Mouse (Mus musculus): ENCODE results near the gene Srrm2. TPM values are rescaled to one million over a fixed set of nuclear protein-coding genes. Genes with fewer than 3 reads are reported as not detected.
A peak's percentile ranks its signal among the peaks of the same experiment; 100 is the strongest.

The Srrm2 gene
- polyA plus RNA-seq, 1 experiment from 2014 or later: 562 TPM

DNA sequence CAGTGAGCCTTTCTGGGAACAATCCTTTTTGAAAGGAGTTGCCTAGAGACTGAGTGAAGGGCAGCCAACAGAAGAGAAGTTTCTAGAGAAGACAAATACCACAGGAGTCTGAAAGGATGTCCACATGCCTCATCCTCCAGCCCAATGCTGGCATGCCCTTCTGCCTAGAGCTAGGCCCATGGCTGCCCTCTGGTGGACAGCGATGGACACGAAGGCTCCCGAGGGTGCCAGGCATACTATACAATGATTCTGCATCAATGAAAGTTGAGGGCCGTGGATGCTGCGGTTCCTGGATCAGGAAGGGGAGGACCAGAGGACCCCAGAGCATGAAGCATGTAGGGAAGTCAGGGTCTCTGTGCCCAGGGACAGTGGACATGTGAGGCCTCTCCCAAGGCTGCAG is 63.0 kb downstream of the Srrm2 start:
- Histone ChIP-seq H3K4me1 (peaks cover 8% of the 10 kb centered on the region), H3K36me3 (no peaks in the 10 kb centered on the region), H3K27ac (no peak overlapping the region), H3K27me3 (ENCODE audit: low read depth, poor library complexity, severe bottlenecking) (no peaks in the 10 kb centered on the region), H3K9me3 (replicated peaks) (no peaks in the 10 kb centered on the region), H3K4me3 (no peak overlapping the region)
- peak; percentile 54 for DNase-seq (ENCODE audit: low spot score)
- WGBS: 48% methylated on average over 5 of the region's 5 CpGs

DNA sequence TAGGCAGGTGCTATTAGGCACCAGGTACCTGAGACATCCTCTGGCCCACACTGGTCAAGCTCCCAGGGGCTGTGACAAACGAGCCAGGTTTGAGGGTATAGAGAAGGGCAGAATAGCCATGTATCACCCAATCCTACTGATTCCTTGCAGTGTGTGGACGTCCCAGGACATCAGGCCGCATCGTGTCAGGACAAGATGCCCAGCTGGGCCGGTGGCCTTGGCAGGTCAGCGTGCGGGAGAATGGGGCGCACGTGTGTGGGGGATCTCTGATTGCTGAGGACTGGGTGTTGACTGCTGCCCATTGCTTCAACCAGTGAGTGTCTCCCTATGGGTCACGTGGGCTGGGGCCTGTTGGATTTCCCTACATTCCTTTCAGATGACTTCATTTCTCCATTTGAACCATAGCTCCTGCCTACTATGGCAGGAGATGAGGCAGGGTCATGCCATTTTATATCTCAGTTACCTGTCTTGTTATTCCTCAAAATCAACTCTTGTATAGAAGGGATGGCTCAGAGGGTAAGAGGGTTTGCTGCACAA is 64.0 kb downstream of the Srrm2 start:
- Histone ChIP-seq H3K27ac (no peak overlapping the region), H3K4me1 (peaks cover 8% of the 10 kb centered on the region), H3K9me3 (replicated peaks) (no peaks in the 10 kb centered on the region), H3K36me3 (no peaks in the 10 kb centered on the region), H3K4me3 (no peak overlapping the region), H3K27me3 (ENCODE audit: low read depth, poor library complexity, severe bottlenecking) (no peaks in the 10 kb centered on the region)
- 90% methylated on average over 10 of the region's 10 CpGs for WGBS
- no peak for DNase-seq (ENCODE audit: low spot score)

DNA sequence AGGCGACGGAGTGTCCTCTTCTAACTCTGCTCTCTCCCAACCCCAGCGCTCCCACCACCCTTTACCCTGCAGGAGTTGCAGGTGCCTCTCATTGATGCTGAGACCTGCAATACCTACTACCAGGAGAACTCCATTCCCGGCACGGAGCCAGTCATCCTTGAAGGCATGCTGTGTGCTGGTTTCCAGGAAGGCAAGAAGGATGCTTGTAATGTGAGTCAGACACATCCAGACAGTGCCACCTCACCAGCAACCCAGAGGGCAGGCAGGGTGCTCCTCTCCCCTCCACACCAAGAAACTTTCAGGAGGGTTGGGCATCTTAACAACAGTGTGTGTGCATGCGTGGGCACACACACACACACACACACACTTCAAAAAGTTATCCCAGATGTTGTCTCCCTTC is 66.9 kb downstream of the Srrm2 start:
- H3K27ac ChIP-seq: peak overlapping the region; percentile 7; the same call in 1 of the 2 replicates
- no peaks in the 10 kb centered on the region for H3K9me3 ChIP-seq (replicated peaks)

DNA sequence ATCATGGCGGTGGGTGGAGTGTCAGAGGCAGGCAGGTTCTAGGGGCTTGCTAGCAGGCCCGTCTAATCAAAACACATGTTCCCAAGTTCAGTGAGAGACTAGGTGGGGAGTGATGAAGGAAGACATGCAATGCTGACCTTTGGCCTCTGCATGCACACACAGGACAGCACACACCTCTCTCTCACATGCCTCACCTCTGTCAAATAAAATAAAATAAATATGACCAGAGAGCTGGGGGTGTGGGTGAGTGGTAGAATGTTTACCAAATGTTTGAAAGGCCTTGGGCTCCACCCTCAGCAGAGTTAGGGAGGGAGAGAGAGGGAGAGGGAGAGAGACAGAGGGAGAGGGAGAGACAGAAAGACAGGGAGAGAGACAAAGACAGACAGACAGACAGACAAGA is 67.6 kb downstream of the Srrm2 start:
- Histone ChIP-seq H3K4me3 (no peak overlapping the region), H3K4me1 (peaks cover 8% of the 10 kb centered on the region), H3K9me3 (replicated peaks) (no peaks in the 10 kb centered on the region), H3K36me3 (no peaks in the 10 kb centered on the region), H3K27me3 (ENCODE audit: low read depth, poor library complexity, severe bottlenecking) (no peaks in the 10 kb centered on the region), H3K27ac (no peak overlapping the region)
- DNase-seq (ENCODE audit: low spot score): no peak
- WGBS: 70% methylated on average over 2 of the region's 2 CpGs

More for the DNA sequence above, 66.9 kb downstream of the Srrm2 start:
- Histone ChIP-seq H3K36me3 (no peaks in the 10 kb centered on the region), H3K4me1 (peaks cover 8% of the 10 kb centered on the region), H3K4me3 (no peak overlapping the region), H3K27me3 (ENCODE audit: low read depth, poor library complexity, severe bottlenecking) (no peaks in the 10 kb centered on the region)
- WGBS: 85% methylated on average over 6 of the region's 6 CpGs
- no peak for DNase-seq (ENCODE audit: low spot score)

DNA sequence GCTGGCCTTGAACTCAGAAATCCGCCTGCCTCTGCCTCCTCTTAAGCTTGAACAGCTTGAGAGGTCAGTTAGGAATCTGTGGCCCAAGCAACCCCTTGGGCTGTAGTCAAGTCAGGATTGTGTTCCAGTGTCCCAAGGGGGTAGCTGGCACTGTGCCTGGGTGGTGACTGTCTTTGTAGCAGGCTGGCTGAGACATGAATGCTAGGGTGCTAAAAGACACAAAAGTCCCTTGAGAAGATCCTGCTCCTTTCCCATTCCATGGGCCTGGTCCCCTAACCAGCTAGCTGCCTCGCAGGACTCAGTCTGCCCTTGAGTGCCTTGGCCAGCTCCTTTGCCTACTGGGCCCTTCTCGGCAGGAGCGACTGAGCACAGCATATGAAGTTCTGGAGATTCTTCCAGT is 72.6 kb downstream of the Srrm2 start:
- Histone ChIP-seq H3K9me3 (replicated peaks) (no peaks in the 10 kb centered on the region), H3K4me3 (no peak overlapping the region), H3K27me3 (ENCODE audit: low read depth, poor library complexity, severe bottlenecking) (no peaks in the 10 kb centered on the region), H3K27ac (no peak overlapping the region), H3K4me1 (no peaks in the 10 kb centered on the region), H3K36me3 (no peaks in the 10 kb centered on the region)
- WGBS: 87% methylated on average over 4 of the region's 4 CpGs
- DNase-seq (ENCODE audit: low spot score): no peak

DNA sequence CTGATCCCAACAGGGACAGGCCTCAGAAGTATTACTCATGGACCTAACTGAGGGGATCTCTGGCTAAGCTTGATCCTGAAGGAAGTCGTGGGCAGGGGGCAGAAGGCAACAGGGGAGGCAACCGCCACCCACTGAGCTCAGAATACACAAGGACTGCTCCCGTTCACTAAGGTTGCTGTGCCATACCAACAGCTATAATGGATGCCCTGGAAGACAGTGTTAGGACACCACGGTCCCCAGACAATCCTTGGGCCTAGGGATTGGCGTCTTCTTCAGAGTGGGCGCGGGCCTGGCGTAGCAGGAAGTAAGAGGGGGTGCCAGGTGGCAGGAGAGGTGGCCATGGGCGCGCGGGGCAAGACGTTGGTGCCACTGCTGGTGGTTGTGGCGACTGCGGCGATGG is 77.4 kb downstream of the Srrm2 start, which contains the start of gene Prss21:
Gene Prss21 (plus strand): TSS at position 301 of the 400 bp plus-strand sequence.
- Histone ChIP-seq H3K36me3 (no peaks in the 10 kb centered on the region), H3K4me3 (no peak within 1 kb of the TSS), H3K4me1 (peaks cover 8% of the 10 kb centered on the region; the same call in 1 of the 2 replicates), H3K27me3 (ENCODE audit: low read depth, poor library complexity, severe bottlenecking) (no peaks in the 10 kb centered on the region), H3K27ac (no peak within 1 kb of the TSS), H3K9me3 (replicated peaks) (no peaks in the 10 kb centered on the region)
- DNase-seq (ENCODE audit: low spot score): no peak
- WGBS: 85% methylated on average over 15 of the region's 15 CpGs

DNA sequence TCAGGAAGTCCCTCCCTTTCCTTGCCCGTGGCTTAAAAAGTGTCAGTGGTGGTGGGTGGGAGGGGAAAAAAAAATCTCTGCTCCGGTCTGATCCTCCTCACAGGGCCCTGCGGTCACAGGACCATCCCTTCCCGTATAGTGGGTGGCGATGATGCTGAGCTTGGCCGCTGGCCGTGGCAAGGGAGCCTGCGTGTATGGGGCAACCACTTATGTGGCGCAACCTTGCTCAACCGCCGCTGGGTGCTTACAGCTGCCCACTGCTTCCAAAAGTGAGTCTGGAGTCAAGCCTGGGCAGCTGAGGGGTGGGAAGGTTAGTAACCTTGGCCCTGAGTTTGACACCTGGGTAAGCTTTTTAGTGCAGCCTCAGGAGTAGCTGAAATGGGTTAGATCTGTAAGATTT is 78.2 kb downstream of the Srrm2 start:
- H3K4me1 ChIP-seq: peaks cover 8% of the 10 kb centered on the region; the same call in 1 of the 2 replicates
- 93% methylated on average over 11 of the region's 11 CpGs for WGBS

More for the DNA sequence above, 78.2 kb downstream of the Srrm2 start:
- no peak overlapping the region for H3K27ac ChIP-seq
- no peak for DNase-seq (ENCODE audit: low spot score)
- no peak overlapping the region for H3K4me3 ChIP-seq
- H3K9me3 ChIP-seq (replicated peaks): no peaks in the 10 kb centered on the region
- no peaks in the 10 kb centered on the region for H3K27me3 ChIP-seq (ENCODE audit: low read depth, poor library complexity, severe bottlenecking)
- H3K36me3 ChIP-seq: no peaks in the 10 kb centered on the region

Small RNAs within 50 kb of the gene (microRNA-seq; reads per million reads assigned to microRNA genes)
- 1.8 reads per million for gene Mir5125

Other genes with a start within 250 kb of the Srrm2 start
- 31.3 and 31.9 TPM in 2 replicates for gene Zfp213, start 226.3 kb upstream of the Srrm2 start, polyA plus RNA-seq (2016; fragmentation: Nextera tagmentation; extraction: Ambion mirVana)
- 22.0 and 25.4 TPM in 2 replicates for gene Zfp13, start 191.0 kb upstream of the Srrm2 start, polyA plus RNA-seq (2016; fragmentation: Nextera tagmentation; extraction: Ambion mirVana)
- 0.35 and 0.38 TPM in 2 replicates for gene Zscan10, start 189.7 kb upstream of the Srrm2 start, polyA plus RNA-seq (2016; fragmentation: Nextera tagmentation; extraction: Ambion mirVana)
- gene Mmp25, start 145.3 kb upstream of the Srrm2 start, polyA plus RNA-seq (2016; fragmentation: Nextera tagmentation; extraction: Ambion mirVana): 0.84 and 1.1 TPM in 2 replicates
- 1.4 and 2.0 TPM in 2 replicates for gene Bicdl2, start 130.0 kb upstream of the Srrm2 start, polyA plus RNA-seq (2016; fragmentation: Nextera tagmentation; extraction: Ambion mirVana)
- gene Hcfc1r1, start 116.9 kb upstream of the Srrm2 start, polyA plus RNA-seq (2016; fragmentation: Nextera tagmentation; extraction: Ambion mirVana): 29.0 and 30.5 TPM in 2 replicates
- gene Thoc6, start 116.7 kb upstream of the Srrm2 start, polyA plus RNA-seq (2016; fragmentation: Nextera tagmentation; extraction: Ambion mirVana): 70.4 and 71.1 TPM in 2 replicates
- 5.2 and 5.6 TPM in 2 replicates for gene Tnfrsf12a, start 113.1 kb upstream of the Srrm2 start, polyA plus RNA-seq (2016; fragmentation: Nextera tagmentation; extraction: Ambion mirVana)
- gene Cldn6, start 111.3 kb upstream of the Srrm2 start, polyA plus RNA-seq (2016; fragmentation: Nextera tagmentation; extraction: Ambion mirVana): 32.7 and 42.1 TPM in 2 replicates
- 1.9 and 4.6 TPM in 2 replicates for gene Cldn9, start 106.5 kb upstream of the Srrm2 start, polyA plus RNA-seq (2016; fragmentation: Nextera tagmentation; extraction: Ambion mirVana)
- 0.13 and 0.36 TPM in 2 replicates for gene 1520401A03Rik, start 67.7 kb upstream of the Srrm2 start, polyA plus RNA-seq (2016; fragmentation: Nextera tagmentation; extraction: Ambion mirVana)
- 66.8 and 67.6 TPM in 2 replicates for gene Pkmyt1, start 64.2 kb upstream of the Srrm2 start, polyA plus RNA-seq (2016; fragmentation: Nextera tagmentation; extraction: Ambion mirVana)
- gene Paqr4, start 49.7 kb upstream of the Srrm2 start, polyA plus RNA-seq (2016; fragmentation: Nextera tagmentation; extraction: Ambion mirVana): 5.9 and 9.0 TPM in 2 replicates
- 13.8 and 19.5 TPM in 2 replicates for gene Kremen2, start 44.7 kb upstream of the Srrm2 start, polyA plus RNA-seq (2016; fragmentation: Nextera tagmentation; extraction: Ambion mirVana)
- 177 and 183 TPM in 2 replicates for gene Flywch1, start 18.9 kb upstream of the Srrm2 start, polyA plus RNA-seq (2016; fragmentation: Nextera tagmentation; extraction: Ambion mirVana)
- gene Flywch2, start 4.5 kb upstream of the Srrm2 start, polyA plus RNA-seq (2016; fragmentation: Nextera tagmentation; extraction: Ambion mirVana): 37.5 and 54.1 TPM in 2 replicates
- gene Elob, start 38.6 kb downstream of the Srrm2 start, polyA plus RNA-seq (2016; fragmentation: Nextera tagmentation; extraction: Ambion mirVana): 1,047 and 1,081 TPM in 2 replicates
- not detected in 2 replicates for gene Prss33, start 45.5 kb downstream of the Srrm2 start, polyA plus RNA-seq (2016; fragmentation: Nextera tagmentation; extraction: Ambion mirVana)
- not detected in 2 replicates for gene Prss32, start 53.3 kb downstream of the Srrm2 start, polyA plus RNA-seq (2016; fragmentation: Nextera tagmentation; extraction: Ambion mirVana)
- gene Prss41, start 53.6 kb downstream of the Srrm2 start, polyA plus RNA-seq (2016; fragmentation: Nextera tagmentation; extraction: Ambion mirVana): 3.3 and 3.9 TPM in 2 replicates
- gene Prss21, start 77.5 kb downstream of the Srrm2 start, polyA plus RNA-seq (2016; fragmentation: Nextera tagmentation; extraction: Ambion mirVana): not detected in 2 replicates
- not detected in 2 replicates for gene Dcpp1, start 90.3 kb downstream of the Srrm2 start, polyA plus RNA-seq (2016; fragmentation: Nextera tagmentation; extraction: Ambion mirVana)
- not detected in 2 replicates for gene Dcpp2, start 90.3 kb downstream of the Srrm2 start, polyA plus RNA-seq (2016; fragmentation: Nextera tagmentation; extraction: Ambion mirVana)
- gene Dcpp3, start 126.9 kb downstream of the Srrm2 start, polyA plus RNA-seq (2016; fragmentation: Nextera tagmentation; extraction: Ambion mirVana): not detected in 2 replicates
- gene Sbp, start 151.1 kb downstream of the Srrm2 start, polyA plus RNA-seq (2016; fragmentation: Nextera tagmentation; extraction: Ambion mirVana): not detected in 2 replicates
- not detected in 2 replicates for gene Sbpl, start 164.7 kb downstream of the Srrm2 start, polyA plus RNA-seq (2016; fragmentation: Nextera tagmentation; extraction: Ambion mirVana)
- gene Prss30, start 190.0 kb downstream of the Srrm2 start, polyA plus RNA-seq (2016; fragmentation: Nextera tagmentation; extraction: Ambion mirVana): not detected in 2 replicates
- 1.3 and 1.7 TPM in 2 replicates for gene Prss22, start 207.6 kb downstream of the Srrm2 start, polyA plus RNA-seq (2016; fragmentation: Nextera tagmentation; extraction: Ambion mirVana)
- gene Prss27, start 247.6 kb downstream of the Srrm2 start, polyA plus RNA-seq (2016; fragmentation: Nextera tagmentation; extraction: Ambion mirVana): 0.20 TPM in 1 of 2 replicates, not detected in the other